Mouse (Mus musculus) monocyte, adult 5-6 weeks (primary cell): ENCODE results near the gene Lce3f. TPM values are rescaled to one million over a fixed set of nuclear protein-coding genes. Genes with fewer than 3 reads are reported as not detected.

ENCODE experiments used
- total RNA-seq: library from RNA; stranded (forward); fragments of 200-1000, 200-491, 200-594 nt; gene quantifications from 3 replicates; pipeline ENCODE4 v1.2.3, GENCODE M21; 2017

The Lce3f gene
- total RNA-seq, 1 experiment from 2014 or later, result not detected

Other genes with a start within 250 kb of the Lce3f start
- gene Lce1g, start 239.9 kb upstream of the Lce3f start, total RNA-seq, result not detected in 3 replicates
- gene Lce1h, start 227.2 kb upstream of the Lce3f start, total RNA-seq, result not detected in 3 replicates
- gene Lce1i, start 213.3 kb upstream of the Lce3f start, total RNA-seq, result not detected in 3 replicates
- not detected in 3 replicates for gene Lce1j, start 201.7 kb upstream of the Lce3f start, total RNA-seq
- not detected in 3 replicates for gene Lce1k, start 184.3 kb upstream of the Lce3f start, total RNA-seq
- not detected in 3 replicates for gene Kprp, start 165.0 kb upstream of the Lce3f start, total RNA-seq
- not detected in 3 replicates for gene Lce1l, start 140.9 kb upstream of the Lce3f start, total RNA-seq
- not detected in 3 replicates for gene 2310050C09Rik, start 122.0 kb upstream of the Lce3f start, total RNA-seq
- gene Lce3a, start 66.0 kb upstream of the Lce3f start, total RNA-seq, result not detected in 3 replicates
- gene Lce3b, start 59.2 kb upstream of the Lce3f start, total RNA-seq, result not detected in 3 replicates
- gene Lce3c, start 47.7 kb upstream of the Lce3f start, total RNA-seq, result not detected in 3 replicates
- gene Lce3d, start 34.8 kb upstream of the Lce3f start, total RNA-seq, result not detected in 3 replicates
- gene Lce3e, start 25.2 kb upstream of the Lce3f start, total RNA-seq, result not detected in 3 replicates
- not detected in 3 replicates for gene Crct1, start 23.5 kb downstream of the Lce3f start, total RNA-seq
- not detected in 3 replicates for gene Lce1m, start 26.8 kb downstream of the Lce3f start, total RNA-seq
- gene Gm4858, start 76.6 kb downstream of the Lce3f start, total RNA-seq, result 0.19 TPM in 1 of 3 replicates, not detected in the others
- not detected in 3 replicates for gene Crnn, start 152.6 kb downstream of the Lce3f start, total RNA-seq
- gene Flg2, start 205.1 kb downstream of the Lce3f start, total RNA-seq, result not detected in 3 replicates